Mouse (Mus musculus): Measurements from ENCODE around the gene Rabep2.

GRCm38 (mm10) chr7:126416615-126417014 lies 11.9 kb upstream of the Rabep2 start:
- TF ChIP-seq POLR2A (IDR thresholded peaks at IDR 0.05; ENCODE audit: extremely low read depth, insufficient read depth, low read length): no peak
- TF ChIP-seq CTCF (IDR thresholded peaks at IDR 0.05; ENCODE audit: extremely low read depth, insufficient read depth, low read length): no peak

Measured in cortical plate, adult 2 months (tissue).